Mouse (Mus musculus) adrenal gland, adult (tissue): ENCODE data around the gene Cd19.

ENCODE experiments used
- DNase-seq, 2 experiments: peaks; one replicate each; pipeline ENCODE4 v3.0.0; 2022 to 2023; ENCODE audit warnings: low spot score in 1 of 2; ENCODE audit not compliant: inconsistent age in 2 of 2

Gene Cd19

GRCm38 (mm10) chr7:126414725-126415124, at the start of gene Cd19:
Gene Cd19, minus strand, starts transcription at chr7:126414889.
- DNase-seq, result no peak

- no peak for DNase-seq
These were observed 49.4 kb upstream of the Cd19 start for GRCm38 (mm10) chr7:126464121-126464520.

- DNase-seq, result no peak
These were observed 48.9 kb upstream of the Cd19 start for GRCm38 (mm10) chr7:126463547-126463946.

- no peak for DNase-seq
These were observed 48.3 kb upstream of the Cd19 start, which contains the start of gene Atp2a1 for GRCm38 (mm10) chr7:126463004-126463403. Gene Atp2a1, minus strand, starts transcription at chr7:126463108.

GRCm38 (mm10) chr7:126461626-126462025, 46.9 kb upstream of the Cd19 start:
- no peak for DNase-seq

GRCm38 (mm10) chr7:126460623-126461399, 46.1 kb upstream of the Cd19 start:
- no peak for DNase-seq

GRCm38 (mm10) chr7:126458844-126459618, 44.3 kb upstream of the Cd19 start:
- DNase-seq, result no peak

GRCm38 (mm10) chr7:126458225-126458624, 43.5 kb upstream of the Cd19 start:
- no peak for DNase-seq

- no peak for DNase-seq
These were observed 41.9 kb upstream of the Cd19 start for GRCm38 (mm10) chr7:126456382-126457266.

GRCm38 (mm10) chr7:126455242-126455641, 40.6 kb upstream of the Cd19 start:
- DNase-seq, result no peak

- DNase-seq, result no peak
These were observed 39.2 kb upstream of the Cd19 start for GRCm38 (mm10) chr7:126453861-126454260.

- no peak for DNase-seq
These were observed 37.6 kb upstream of the Cd19 start for GRCm38 (mm10) chr7:126452244-126452643.

GRCm38 (mm10) chr7:126450641-126451040, 36.0 kb upstream of the Cd19 start:
- DNase-seq, result no peak

GRCm38 (mm10) chr7:126449991-126450390, 35.3 kb upstream of the Cd19 start:
- no peak for DNase-seq

GRCm38 (mm10) chr7:126448481-126448880, 33.8 kb upstream of the Cd19 start:
- DNase-seq, result no peak

GRCm38 (mm10) chr7:126446217-126446616, 31.5 kb upstream of the Cd19 start:
- no peak for DNase-seq

GRCm38 (mm10) chr7:126445104-126445815, 30.6 kb upstream of the Cd19 start:
- DNase-seq, result no peak

GRCm38 (mm10) chr7:126444536-126444935, 29.8 kb upstream of the Cd19 start:
- no peak for DNase-seq

GRCm38 (mm10) chr7:126443997-126444396, 29.3 kb upstream of the Cd19 start:
- no peak for DNase-seq

GRCm38 (mm10) chr7:126440134-126440533, 25.4 kb upstream of the Cd19 start:
- no peak for DNase-seq

GRCm38 (mm10) chr7:126436851-126437250, 22.2 kb upstream of the Cd19 start:
- peak; percentile 69 to 88 for DNase-seq
